In genomic region chr2:11543158-11543557, GRCm38 (mm10) we compare ENCODE assay signal across 14 mouse cellular contexts. TPM values are rescaled to one million over a fixed set of nuclear protein-coding genes. Genes with fewer than 3 reads are reported as not detected.
DNase-seq lines count a peak whose midpoint lies in the region; ATAC-seq and TF ChIP-seq lines count a peak whose summit lies in the region.
"Had no signal": no experiment of that assay in that cellular context is flagged by ENCODE, and none has a peak within 500 bp of the region (broad histone marks: within the 10 kb centered on the region; RNA-seq: fewer than 3 reads in every experiment).

No protein-coding gene starts in this region.

- no peaks in the 10 kb centered on the region for H3K27me3 ChIP-seq in neural tube, embryonic 14.5 days (ENCODE audit: control insufficient read depth, insufficient read depth, low read length)
- H3K27me3 ChIP-seq: kidney, embryonic 15.5 days; liver, embryonic 15.5 days; midbrain, embryonic 15.5 days; neural tube, embryonic 13.5 days; stomach, embryonic 15.5 days had no signal

- DNase-seq in gastrocnemius, adult 2 months: no peak
- DNase-seq in gastrocnemius, postnatal 10 days: no peak
- no peak for DNase-seq in neural tube, embryonic 10.5 days (ENCODE audit: extremely low spot score, low spot score)
- DNase-seq in ZHBTc4 (ENCODE audit: low read depth, low spot score) (peak; percentile 78), MN1 (ENCODE audit: low spot score) (no peak)
- no peak for DNase-seq in thymus, postnatal 14 days

- no peaks in the 10 kb centered on the region for H3K36me3 ChIP-seq in neural tube, embryonic 14.5 days (ENCODE audit: control insufficient read depth, insufficient read depth, low read length)
- H3K36me3 ChIP-seq: G1E; kidney, embryonic 15.5 days; liver, embryonic 15.5 days; midbrain, embryonic 15.5 days; neural tube, embryonic 13.5 days; stomach, embryonic 15.5 days had no signal

- intact Hi-C loops in gastrocnemius, adult 2 months (cut with DNase I): loop anchor here (2.0 kb wide), 1 partner anchor 42 kb away; no protein-coding TSS in a partner anchor

- 72% methylated on average over 7 of the region's 7 CpGs for WGBS in neural tube, embryonic 14.5 days

- H3K4me2 ChIP-seq in neural tube, embryonic 14.5 days (ENCODE audit: low read depth, low read length): no peak overlapping the region
- H3K4me2 ChIP-seq: kidney, embryonic 15.5 days; liver, embryonic 15.5 days; midbrain, embryonic 15.5 days; neural tube, embryonic 13.5 days; stomach, embryonic 15.5 days had no signal

- peak; percentile 30; the same call in 1 of the 2 replicates for TF ChIP-seq CTCF in gastrocnemius, adult 2 months (IDR thresholded peaks at IDR 0.05)

- ATAC-seq in neural tube, embryonic 14.5 days (ENCODE audit: low read depth): peak; percentile 12; the same call in 1 of the 2 replicates

- no peaks in the 10 kb centered on the region for H3K4me1 ChIP-seq in neural tube, embryonic 14.5 days (ENCODE audit: control insufficient read depth, insufficient read depth, low read length)
- H3K4me1 ChIP-seq: kidney, embryonic 15.5 days; midbrain, embryonic 15.5 days; neural tube, embryonic 13.5 days; stomach, embryonic 15.5 days had no signal

- H3K9ac ChIP-seq in neural tube, embryonic 14.5 days (replicated peaks; ENCODE audit: low read depth, low read length): no peak overlapping the region
- H3K9ac ChIP-seq: kidney, embryonic 15.5 days; liver, embryonic 15.5 days; midbrain, embryonic 15.5 days; neural tube, embryonic 13.5 days; stomach, embryonic 15.5 days had no signal

- no peak overlapping the region for H3K27ac ChIP-seq in gastrocnemius, adult 2 months
- no peak overlapping the region for H3K27ac ChIP-seq in neural tube, embryonic 14.5 days (ENCODE audit: low read depth, low read length)
- H3K27ac ChIP-seq: kidney, embryonic 15.5 days; left cerebral cortex, adult 2 months; liver, embryonic 15.5 days; midbrain, embryonic 15.5 days; neural tube, embryonic 13.5 days; stomach, embryonic 15.5 days had no signal

- H3K4me3 ChIP-seq in gastrocnemius, adult 2 months: no peak overlapping the region
- no peak overlapping the region for H3K4me3 ChIP-seq in neural tube, embryonic 14.5 days (ENCODE audit: low read depth, low read length)
- H3K4me3 ChIP-seq: kidney, embryonic 15.5 days; left cerebral cortex, adult 2 months; liver, embryonic 15.5 days; midbrain, embryonic 15.5 days; neural tube, embryonic 13.5 days; stomach, embryonic 15.5 days had no signal

- H3K9me3 ChIP-seq in neural tube, embryonic 14.5 days (ENCODE audit: control insufficient read depth, low read length): no peaks in the 10 kb centered on the region
- H3K9me3 ChIP-seq: G1E; kidney, embryonic 15.5 days; liver, embryonic 15.5 days; midbrain, embryonic 15.5 days; neural tube, embryonic 13.5 days; stomach, embryonic 15.5 days had no signal

RNA-seq across cellular contexts. Expression of gene Pfkfb3, which starts 10.7 kb away (rescaled TPM):
- 100 to 1,000 TPM in 1 of 2 experiments, 10 to 100 TPM in 1; 84.9 to 302 TPM for total RNA-seq in gastrocnemius, adult 2 months (2021)
- total RNA-seq in gastrocnemius, postnatal 10 days (2021): 10 to 100 TPM; 19.3 to 21.5 TPM
- polyA plus RNA-seq in neural tube, embryonic 14.5 days (2014; fragmentation: Nextera tagmentation; extraction: Ambion mirVana): 31.7 and 38.0 TPM in 2 replicates
- polyA plus RNA-seq: G1E had no signal
